Mouse (Mus musculus): ENCODE results near the gene Mgrn1.

The Mgrn1 gene

GRCm38 (mm10) chr16:4943431-4943830 is 57.4 kb downstream of the Mgrn1 start:
- no peak for DNase-seq

- DNase-seq, result no peak
These were observed 59.4 kb downstream of the Mgrn1 start for GRCm38 (mm10) chr16:4945415-4945814.

DNA sequence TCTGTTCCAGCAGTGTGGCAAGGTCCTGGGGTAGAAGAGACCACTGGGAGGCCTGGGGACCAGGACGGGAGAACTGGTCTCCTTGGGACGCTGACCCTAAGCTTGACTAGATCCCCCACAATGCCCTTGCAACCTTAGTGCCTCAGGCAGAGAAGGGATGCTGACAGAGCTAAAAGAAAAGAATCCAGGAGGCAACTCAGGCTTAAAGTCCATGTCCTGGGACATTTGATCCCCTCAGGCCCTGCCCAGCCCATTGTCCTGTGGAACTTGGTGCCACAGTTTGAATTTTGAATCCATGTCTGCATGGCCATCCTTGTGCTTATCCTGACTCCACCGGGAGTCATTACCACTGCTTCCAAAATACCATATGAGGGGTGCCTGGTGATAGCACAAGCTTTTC is 60.1 kb downstream of the Mgrn1 start:
- no peak for DNase-seq

DNA sequence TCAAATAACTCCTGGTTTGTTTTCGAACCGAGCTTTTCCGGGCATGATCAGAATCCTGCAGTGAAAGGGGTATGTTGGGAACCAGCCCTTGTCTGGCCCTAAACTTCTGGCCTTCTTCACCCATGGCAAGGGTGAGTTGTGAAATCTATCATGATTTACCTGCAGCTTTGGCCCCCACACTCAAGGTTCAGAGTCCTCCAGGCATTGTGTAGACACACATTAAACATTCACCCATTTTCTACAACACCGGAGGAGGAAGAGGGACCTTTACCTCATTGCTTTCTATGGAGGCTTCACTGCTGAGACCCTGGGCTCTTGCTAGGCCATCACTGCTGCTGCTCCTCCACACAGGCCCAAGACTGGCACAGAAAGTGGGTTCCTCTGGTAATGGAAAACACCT is 61.3 kb downstream of the Mgrn1 start:
- DNase-seq, result no peak

GRCm38 (mm10) chr16:4956609-4957008 is 70.6 kb downstream of the Mgrn1 start:
- DNase-seq, result no peak

DNA sequence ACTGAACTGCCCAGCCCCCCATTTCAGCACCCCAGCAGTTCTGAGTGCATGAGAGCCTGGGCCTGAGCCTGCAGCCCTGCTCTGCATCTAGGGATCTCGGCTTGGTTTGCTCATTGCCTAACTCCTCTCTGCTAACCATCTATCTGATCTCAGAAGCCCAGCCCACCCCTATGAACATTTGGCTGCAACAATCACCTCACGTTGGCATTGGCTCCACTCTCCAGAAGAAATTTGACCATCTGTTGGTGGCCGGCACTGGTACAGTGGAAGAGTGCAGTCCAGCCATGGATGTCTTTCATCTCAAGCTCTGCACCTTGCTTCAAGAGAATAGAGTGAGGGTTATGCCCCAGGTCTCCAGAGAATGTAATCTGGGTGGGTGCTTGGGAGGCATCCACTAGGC is 71.4 kb downstream of the Mgrn1 start:
- DNase-seq, result no peak

DNA sequence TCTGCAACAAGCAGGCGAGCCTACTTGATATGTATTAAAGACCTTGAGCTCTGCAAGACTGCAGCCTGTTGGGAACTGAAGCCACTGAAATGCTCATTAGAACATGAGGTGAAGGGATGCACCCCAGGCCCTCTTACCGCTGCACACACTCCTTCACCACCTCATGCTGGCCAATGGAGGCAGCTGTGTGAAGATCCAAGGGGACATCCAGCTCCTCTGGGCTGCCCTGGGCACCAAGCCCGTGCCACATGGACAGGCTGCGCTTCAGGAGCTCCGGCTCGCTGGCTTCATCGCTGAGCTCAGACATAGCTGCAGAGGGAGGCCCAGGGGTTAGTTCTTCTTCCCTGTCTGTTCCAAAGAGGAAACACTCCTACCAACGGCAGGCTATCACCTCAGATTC is 74.2 kb downstream of the Mgrn1 start:
- DNase-seq, result no peak

DNA sequence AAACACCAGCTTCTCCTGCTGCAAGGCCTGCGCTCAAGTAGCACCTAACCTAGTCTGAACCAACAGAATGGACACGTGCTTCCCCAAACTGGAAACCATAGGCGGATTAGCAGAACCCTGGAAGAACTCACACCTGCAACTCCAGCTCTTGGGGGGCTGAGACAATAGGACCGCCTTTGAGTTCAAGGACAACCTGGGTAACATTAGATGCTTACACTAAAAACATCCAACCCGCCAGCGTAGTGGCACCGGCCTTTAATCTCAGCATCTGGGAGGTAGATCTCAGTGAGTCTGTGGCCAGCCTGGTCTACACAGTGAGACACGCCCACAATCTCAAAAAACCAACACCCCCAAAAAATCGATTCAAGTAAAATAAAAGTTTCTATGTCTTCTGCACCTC is 77.3 kb downstream of the Mgrn1 start:
- no peak for DNase-seq

- peak; percentile 98 for DNase-seq
These were observed 78.0 kb downstream of the Mgrn1 start, which contains the start of gene Anks3 for GRCm38 (mm10) chr16:4963797-4964709. Gene Anks3, minus strand, starts transcription at chr16:4964205.

- no peak for DNase-seq
These were observed 78.8 kb downstream of the Mgrn1 start for GRCm38 (mm10) chr16:4964731-4965391.

DNA sequence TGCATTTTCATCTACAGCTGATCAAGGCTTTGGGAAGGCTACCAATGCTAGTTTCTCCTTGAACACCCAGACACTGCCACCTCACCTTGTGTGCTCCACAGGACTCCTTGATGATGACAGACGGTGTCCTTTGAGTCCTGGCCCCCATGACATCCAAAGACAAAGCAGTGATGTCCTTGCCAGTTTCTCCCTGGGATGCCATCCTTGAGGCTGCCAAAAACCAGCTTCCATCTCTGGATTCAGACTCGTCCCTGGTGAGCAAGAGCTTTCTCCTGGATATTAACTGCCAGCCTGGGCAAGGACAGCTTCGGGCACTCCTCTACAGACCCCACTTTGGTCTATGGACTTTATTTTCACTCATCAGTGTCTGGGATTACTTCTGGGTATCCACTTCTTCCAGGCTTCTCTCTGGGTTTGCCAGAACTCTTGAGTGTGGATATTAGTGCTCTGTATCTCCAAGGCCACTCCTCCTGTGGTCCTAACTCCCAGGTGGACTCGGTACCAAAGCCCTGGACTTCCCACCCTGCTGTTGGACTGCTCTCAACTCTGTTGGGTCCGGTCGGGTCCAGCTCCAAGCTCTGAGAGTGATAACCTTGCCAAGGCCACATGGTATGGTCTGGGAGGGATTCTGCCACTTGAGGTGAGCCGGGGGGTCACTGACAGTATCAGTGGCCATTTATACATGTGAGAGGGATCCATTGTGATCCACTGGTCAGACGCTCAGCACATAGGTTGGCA is 79.5 kb downstream of the Mgrn1 start:
- no peak for DNase-seq

- no peak for DNase-seq
These were observed 82.4 kb downstream of the Mgrn1 start for GRCm38 (mm10) chr16:4968426-4968825.

GRCm38 (mm10) chr16:4969055-4969843 is 83.2 kb downstream of the Mgrn1 start:
- DNase-seq, result no peak

GRCm38 (mm10) chr16:4971626-4972025 is 85.6 kb downstream of the Mgrn1 start:
- DNase-seq, result no peak

- DNase-seq, result no peak
These were observed 88.5 kb downstream of the Mgrn1 start for GRCm38 (mm10) chr16:4974521-4974920.

GRCm38 (mm10) chr16:4976180-4976579 is 90.1 kb downstream of the Mgrn1 start:
- DNase-seq, result no peak

DNA sequence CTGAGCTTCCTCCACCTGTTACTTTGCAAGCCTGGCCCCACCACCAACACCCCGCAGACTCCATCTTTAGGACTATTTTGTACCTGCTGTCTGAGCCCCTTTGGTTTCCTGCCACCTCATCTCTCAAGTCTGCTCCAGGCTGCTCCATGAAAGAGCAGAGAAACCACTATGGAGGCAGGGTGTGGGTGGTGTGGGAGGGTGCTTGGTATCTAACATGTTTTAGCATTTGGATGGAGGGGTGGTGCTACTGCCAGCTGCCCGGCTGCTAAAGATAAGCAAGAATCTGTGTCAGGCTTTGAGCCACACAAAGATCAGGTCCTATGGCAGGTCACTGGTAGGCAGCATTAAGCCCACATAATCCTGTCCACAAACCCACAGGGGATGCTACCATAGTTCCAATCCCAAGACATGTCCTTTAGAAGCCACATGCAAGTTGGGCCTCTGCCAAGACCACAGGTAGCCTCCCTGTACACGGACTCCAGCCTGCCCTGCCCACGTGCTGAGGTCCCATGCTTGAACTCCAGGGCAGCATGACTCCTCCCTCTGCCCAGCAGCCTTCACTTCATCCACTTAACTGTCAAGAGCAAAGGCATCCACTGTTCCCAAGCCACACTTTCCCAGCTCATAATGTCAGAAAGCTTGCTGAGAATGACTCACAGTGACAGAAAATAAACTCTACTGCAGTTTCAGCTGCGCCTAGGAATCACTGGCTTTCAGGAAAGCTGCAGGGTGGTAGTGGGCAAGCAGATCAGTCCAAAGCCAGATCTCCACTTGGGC is 92.4 kb downstream of the Mgrn1 start:
- no peak for DNase-seq

- DNase-seq, result peak; percentile 45
These were observed 93.8 kb downstream of the Mgrn1 start for GRCm38 (mm10) chr16:4979755-4980380.

GRCm38 (mm10) chr16:4984717-4985116 is 98.7 kb downstream of the Mgrn1 start:
- no peak for DNase-seq
